Mouse (Mus musculus) erythroblast, embryonic 14.5 days (primary cell): Measurements from ENCODE around the gene Clec16a. TPM values are rescaled to one million over a fixed set of nuclear protein-coding genes. Genes with fewer than 3 reads are reported as not detected.

ENCODE experiments used
- H3K27me3 ChIP-seq: 2 replicates; pipeline ENCODE4 v1.6.1; 2012; ENCODE audit warnings: inconsistent platforms; ENCODE audit not compliant: control insufficient read depth
- H3K36me3 ChIP-seq: 2 replicates; pipeline ENCODE4 v1.6.1; 2012; ENCODE audit warnings: mild to moderate bottlenecking, inconsistent platforms; ENCODE audit not compliant: control insufficient read depth
- H3K4me1 ChIP-seq: 2 replicates; pipeline ENCODE4 v1.6.1; 2012; ENCODE audit warnings: inconsistent platforms; ENCODE audit not compliant: control insufficient read depth
- H3K4me3 ChIP-seq: replicated peaks from 2 replicates; pipeline ENCODE3; 2012; ENCODE audit warnings: moderate library complexity, mild to moderate bottlenecking, inconsistent platforms
- H3K9me3 ChIP-seq: 2 replicates; pipeline ENCODE4 v1.6.1; 2012; ENCODE audit warnings: low read length, inconsistent platforms, mixed read lengths; ENCODE audit not compliant: control insufficient read depth
- GATA1 ChIP-seq: IDR thresholded peaks from 2 replicates; pipeline ENCODE4 v1.6.1; 2012; ENCODE audit warnings: low read length, inconsistent platforms, mixed read lengths
- TAL1 ChIP-seq: IDR thresholded peaks from 3 replicates; pipeline ENCODE4 v1.6.1; 2012; ENCODE audit warnings: low read length, inconsistent platforms, mixed read lengths
- polyA plus RNA-seq: library from polyadenylated mRNA; stranded (reverse); fragments of >175 nt; gene quantifications from 2 replicates; pipeline ENCODE4 v1.2.3, GENCODE M21; 2012

The Clec16a gene
- polyA plus RNA-seq, 1 experiment: 0.99 TPM

GRCm38 (mm10) chr16:10674957-10675356 is 129.8 kb downstream of the Clec16a start:
- no peaks in the 10 kb centered on the region for H3K9me3 ChIP-seq
- no peaks in the 10 kb centered on the region for H3K36me3 ChIP-seq
- no peak for TF ChIP-seq GATA1
- TF ChIP-seq TAL1: no peak
- H3K27me3 ChIP-seq: no peaks in the 10 kb centered on the region
- peaks cover 19% of the 10 kb centered on the region for H3K4me1 ChIP-seq
- no peak overlapping the region for H3K4me3 ChIP-seq

- H3K27me3 ChIP-seq: no peaks in the 10 kb centered on the region
- no peak for TF ChIP-seq TAL1
- TF ChIP-seq GATA1: no peak
- H3K4me1 ChIP-seq: peaks cover 19% of the 10 kb centered on the region
- no peaks in the 10 kb centered on the region for H3K36me3 ChIP-seq
- no peaks in the 10 kb centered on the region for H3K9me3 ChIP-seq
- H3K4me3 ChIP-seq: no peak overlapping the region
Measured at GRCm38 (mm10) chr16:10675612-10676011, 130.5 kb downstream of the Clec16a start.

GRCm38 (mm10) chr16:10676461-10677066 is 131.4 kb downstream of the Clec16a start:
- H3K9me3 ChIP-seq: no peaks in the 10 kb centered on the region
- H3K4me1 ChIP-seq: peaks cover 19% of the 10 kb centered on the region
- H3K4me3 ChIP-seq: no peak overlapping the region
- TF ChIP-seq GATA1 (no peak), TAL1 (no peak)
- H3K36me3 ChIP-seq: no peaks in the 10 kb centered on the region
- H3K27me3 ChIP-seq: no peaks in the 10 kb centered on the region

GRCm38 (mm10) chr16:10682521-10682920 is 137.4 kb downstream of the Clec16a start:
- H3K4me3 ChIP-seq: no peak overlapping the region
- no peak for TF ChIP-seq GATA1
- TF ChIP-seq TAL1: no peak
- H3K27me3 ChIP-seq: no peaks in the 10 kb centered on the region
- H3K9me3 ChIP-seq: no peaks in the 10 kb centered on the region
- H3K4me1 ChIP-seq: no peaks in the 10 kb centered on the region
- no peaks in the 10 kb centered on the region for H3K36me3 ChIP-seq

- Histone ChIP-seq H3K4me3 (no peak overlapping the region), H3K4me1 (no peaks in the 10 kb centered on the region), H3K9me3 (no peaks in the 10 kb centered on the region), H3K27me3 (no peaks in the 10 kb centered on the region), H3K36me3 (no peaks in the 10 kb centered on the region)
- no peak for TF ChIP-seq TAL1
- no peak for TF ChIP-seq GATA1
Measured at GRCm38 (mm10) chr16:10683193-10684000, 138.3 kb downstream of the Clec16a start.

GRCm38 (mm10) chr16:10689748-10690318 is 144.7 kb downstream of the Clec16a start:
- Histone ChIP-seq H3K9me3 (no peaks in the 10 kb centered on the region), H3K36me3 (peaks cover 11% of the 10 kb centered on the region), H3K27me3 (no peaks in the 10 kb centered on the region), H3K4me1 (peaks cover 10% of the 10 kb centered on the region), H3K4me3 (no peak overlapping the region)
- TF ChIP-seq TAL1 (no peak), GATA1 (no peak)

DNA sequence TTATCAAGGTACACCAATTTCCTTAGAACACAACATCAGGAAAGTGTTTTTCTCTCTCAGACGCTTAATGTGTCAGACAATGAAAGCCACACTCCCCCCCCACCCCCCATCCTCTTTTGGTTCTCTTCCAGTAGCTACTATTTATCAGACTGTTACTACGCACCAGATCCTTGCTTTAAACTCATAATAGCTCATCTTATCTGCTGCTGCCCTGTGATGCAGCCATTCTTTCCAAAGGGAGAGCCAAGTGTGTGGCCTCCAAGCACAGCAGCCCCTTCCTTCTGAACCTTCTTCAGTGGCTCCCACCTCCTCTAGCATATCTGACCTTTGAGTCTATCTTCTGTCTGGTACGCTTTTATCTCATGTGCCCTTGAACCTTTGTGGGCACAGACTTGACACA is 145.3 kb downstream of the Clec16a start:
- Histone ChIP-seq H3K4me1 (peaks cover 10% of the 10 kb centered on the region), H3K27me3 (no peaks in the 10 kb centered on the region), H3K4me3 (no peak overlapping the region), H3K36me3 (peaks cover 11% of the 10 kb centered on the region), H3K9me3 (no peaks in the 10 kb centered on the region)
- TF ChIP-seq GATA1: no peak
- TF ChIP-seq TAL1: no peak

DNA sequence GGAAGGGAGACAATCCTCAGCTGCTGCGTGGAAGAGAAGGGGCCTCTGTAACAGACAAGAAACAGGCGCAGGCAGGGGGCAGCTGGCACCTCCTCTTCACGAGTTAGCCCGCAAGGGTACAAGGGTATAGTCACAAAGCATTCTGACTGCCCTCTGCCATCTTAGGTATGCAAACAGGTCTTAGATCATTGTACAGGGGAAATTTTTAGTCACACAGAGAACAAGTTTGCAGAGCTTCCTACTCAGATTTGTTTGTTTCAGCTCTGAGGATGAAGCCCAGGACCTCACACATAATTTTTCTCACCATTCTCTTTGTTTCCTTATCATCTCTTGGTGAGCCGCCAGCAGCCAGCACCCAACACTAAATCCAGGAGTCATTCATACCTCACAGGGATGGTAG is 146.6 kb downstream of the Clec16a start:
- Histone ChIP-seq H3K4me3 (no peak overlapping the region), H3K4me1 (peaks cover 10% of the 10 kb centered on the region), H3K9me3 (no peaks in the 10 kb centered on the region), H3K36me3 (peaks cover 11% of the 10 kb centered on the region), H3K27me3 (no peaks in the 10 kb centered on the region)
- TF ChIP-seq GATA1 (no peak), TAL1 (no peak)

DNA sequence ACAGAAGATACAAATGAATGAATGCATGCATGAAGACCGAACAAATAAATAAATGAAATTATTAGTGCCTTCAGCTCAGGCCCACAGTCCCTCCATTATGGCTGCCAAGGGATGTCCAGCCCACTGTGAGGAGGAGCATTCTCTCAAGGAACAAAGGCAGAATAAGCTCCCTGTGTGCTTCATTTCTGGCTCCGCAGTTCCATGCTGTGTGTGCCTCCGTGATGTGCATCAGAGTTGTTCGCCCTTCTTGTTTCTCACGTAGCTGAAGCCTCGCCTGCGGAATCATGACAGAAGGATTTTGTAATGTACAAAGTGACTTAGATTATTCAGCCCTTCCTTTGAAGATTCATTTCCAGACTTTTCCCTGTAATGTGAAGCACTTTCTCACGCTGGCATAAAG is 147.7 kb downstream of the Clec16a start:
- Histone ChIP-seq H3K36me3 (peaks cover 11% of the 10 kb centered on the region), H3K4me3 (no peak overlapping the region), H3K4me1 (peaks cover 14% of the 10 kb centered on the region), H3K27me3 (no peaks in the 10 kb centered on the region), H3K9me3 (no peaks in the 10 kb centered on the region)
- TF ChIP-seq GATA1: no peak
- TF ChIP-seq TAL1: no peak
